Mouse (Mus musculus) ES-Bruce4 (cell line): ENCODE measurements around the gene Dennd4b.

Experiments
- CTCF ChIP-seq: IDR thresholded peaks from one replicate; pipeline ENCODE4 v1.8.1; 2011; ENCODE audit warnings: low read depth, low read length
- POLR2A ChIP-seq: IDR thresholded peaks from one replicate; pipeline ENCODE4 v1.8.1; 2011; ENCODE audit warnings: low read length; ENCODE audit not compliant: insufficient read depth

DNA sequence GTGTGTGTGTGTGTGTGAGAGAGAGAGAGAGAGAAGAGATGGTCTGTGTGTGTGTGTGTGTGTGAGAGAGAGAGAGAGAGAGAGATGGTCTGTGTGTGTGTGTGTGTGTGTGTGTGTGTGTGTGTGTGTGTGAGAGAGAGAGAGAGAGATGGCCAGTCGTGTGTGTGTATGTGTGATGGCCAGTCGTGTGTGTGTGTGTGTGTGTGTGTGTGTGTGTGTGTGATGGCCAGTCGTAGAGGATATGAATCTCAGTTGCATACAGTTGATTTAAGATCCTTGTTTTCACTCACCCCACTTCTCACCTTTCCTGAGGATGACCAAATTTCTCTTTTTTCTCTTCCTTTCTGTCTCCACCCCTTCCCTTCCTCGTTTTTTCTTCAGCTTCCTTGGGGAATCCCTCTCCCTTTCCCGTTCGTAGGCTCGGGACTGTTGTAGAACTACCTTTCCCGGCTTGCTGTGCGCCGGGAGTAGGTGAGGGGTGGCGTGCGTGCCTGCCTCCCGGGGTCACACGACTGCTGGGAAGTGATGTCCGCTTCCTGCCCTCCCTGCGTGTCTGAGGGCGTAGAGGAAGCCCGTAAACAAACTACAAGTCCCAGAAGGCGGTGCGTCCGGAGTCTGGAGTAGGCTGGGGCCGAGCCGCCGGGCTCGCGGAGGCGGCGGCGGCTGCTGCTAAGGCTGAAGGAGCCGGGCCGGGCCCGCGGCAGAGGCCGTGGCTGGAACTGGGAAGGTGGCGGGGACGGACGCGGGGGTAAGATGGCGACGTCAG is 11.1 kb upstream of the Dennd4b start, which contains the start of gene Crtc2:
- TF ChIP-seq CTCF (no peak), POLR2A (no peak)
